Mouse (Mus musculus) hindbrain, embryonic 15.5 days (tissue): ENCODE measurements around the gene Usp53. TPM values are rescaled to one million over a fixed set of nuclear protein-coding genes. Genes with fewer than 3 reads are reported as not detected.

ENCODE experiments used
- ATAC-seq: fragments of 200-750 bp; cut with Nextera tagmentation; 2 replicates; pipeline ENCODE4 v1.8.0; 2017; ENCODE audit warnings: low read depth, moderate number of reproducible peaks, moderate TSS enrichment; ENCODE audit not compliant: low FRiP score
- H3K27ac ChIP-seq: fragments of 300-500 bp; sonication (generic); replicated peaks from 2 replicates; pipeline ENCODE4 v1.5.1; 2015; ENCODE audit warnings: mild to moderate bottlenecking, inconsistent platforms
- H3K27me3 ChIP-seq: fragments of 300-500 bp; sonication (generic); 2 replicates; pipeline ENCODE4 v1.6.1; 2015; ENCODE audit warnings: control low read depth, inconsistent platforms
- H3K36me3 ChIP-seq: fragments of 300-500 bp; sonication (generic); 2 replicates; pipeline ENCODE4 v1.6.1; 2015; ENCODE audit warnings: control low read depth, inconsistent platforms
- H3K4me1 ChIP-seq: fragments of 300-500 bp; sonication (generic); replicated peaks from 2 replicates; pipeline ENCODE4 v1.6.1; 2015; ENCODE audit warnings: control low read depth, inconsistent platforms
- H3K4me2 ChIP-seq: fragments of 300-500 bp; sonication (generic); 2 replicates; pipeline ENCODE4 v1.6.1; 2015; ENCODE audit warnings: moderate library complexity, mild to moderate bottlenecking, inconsistent platforms
- H3K4me3 ChIP-seq: fragments of 300-500 bp; sonication (generic); 2 replicates; pipeline ENCODE4 v1.5.1; 2015; ENCODE audit warnings: mild to moderate bottlenecking, inconsistent platforms
- H3K9ac ChIP-seq: fragments of 300-500 bp; sonication (generic); 2 replicates; pipeline ENCODE4 v1.6.1; 2015; ENCODE audit warnings: inconsistent platforms
- H3K9me3 ChIP-seq: fragments of 300-500 bp; sonication (generic); 2 replicates; pipeline ENCODE4 v1.6.1; 2016; ENCODE audit warnings: control low read depth, inconsistent platforms
- WGBS: fragments of 180-500 bp; shearing (Covaris S2); methylation state at CpG from one replicate; pipeline ENCODE4 v1.1.7; 2015; 5-methylcytosine and 5-hydroxymethylcytosine counted together
- microRNA-seq: library from miRNA; unstranded; fragments of <30 nt; microRNA quantifications from one replicate; pipeline ENCODE4, GENCODE M21; 2016
- polyA plus RNA-seq: library from polyadenylated mRNA; unstranded; fragments of >200 nt; fragmentation: Nextera tagmentation; extraction: Ambion mirVana; gene quantifications from 2 replicates; pipeline ENCODE4 v1.2.1, GENCODE M21; 2015

Usp53 gene
- polyA plus RNA-seq, 1 experiment from 2014 or later, result 8.6 TPM

DNA sequence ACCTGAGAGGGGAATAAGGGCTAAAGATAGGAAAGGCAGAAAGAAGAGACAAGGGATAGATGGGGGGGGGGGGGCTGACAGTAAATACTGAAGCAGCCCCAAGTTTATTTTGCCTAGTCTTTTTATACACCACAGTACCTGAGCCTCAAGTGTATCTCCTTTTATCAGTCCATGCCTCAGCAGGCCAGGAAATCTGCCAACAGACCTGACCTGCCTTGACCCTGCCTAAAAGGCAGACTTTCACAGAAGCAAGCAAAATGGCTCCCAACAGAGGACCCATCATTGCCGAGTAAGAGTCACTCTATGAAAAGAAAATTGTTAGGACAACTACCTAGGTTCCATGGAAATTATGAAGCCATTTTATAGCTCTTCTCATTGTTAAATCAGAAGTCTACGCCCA lies 76.5 kb downstream of the Usp53 start:
- Histone ChIP-seq H3K4me2 (no peak overlapping the region), H3K9ac (no peak overlapping the region), H3K4me3 (no peak overlapping the region), H3K9me3 (no peaks in the 10 kb centered on the region), H3K36me3 (no peaks in the 10 kb centered on the region), H3K4me1 (no peaks in the 10 kb centered on the region), H3K27ac (no peak overlapping the region), H3K27me3 (no peaks in the 10 kb centered on the region)
- ATAC-seq, result no peak
- 85% methylated on average over 2 of the region's 2 CpGs for WGBS

DNA sequence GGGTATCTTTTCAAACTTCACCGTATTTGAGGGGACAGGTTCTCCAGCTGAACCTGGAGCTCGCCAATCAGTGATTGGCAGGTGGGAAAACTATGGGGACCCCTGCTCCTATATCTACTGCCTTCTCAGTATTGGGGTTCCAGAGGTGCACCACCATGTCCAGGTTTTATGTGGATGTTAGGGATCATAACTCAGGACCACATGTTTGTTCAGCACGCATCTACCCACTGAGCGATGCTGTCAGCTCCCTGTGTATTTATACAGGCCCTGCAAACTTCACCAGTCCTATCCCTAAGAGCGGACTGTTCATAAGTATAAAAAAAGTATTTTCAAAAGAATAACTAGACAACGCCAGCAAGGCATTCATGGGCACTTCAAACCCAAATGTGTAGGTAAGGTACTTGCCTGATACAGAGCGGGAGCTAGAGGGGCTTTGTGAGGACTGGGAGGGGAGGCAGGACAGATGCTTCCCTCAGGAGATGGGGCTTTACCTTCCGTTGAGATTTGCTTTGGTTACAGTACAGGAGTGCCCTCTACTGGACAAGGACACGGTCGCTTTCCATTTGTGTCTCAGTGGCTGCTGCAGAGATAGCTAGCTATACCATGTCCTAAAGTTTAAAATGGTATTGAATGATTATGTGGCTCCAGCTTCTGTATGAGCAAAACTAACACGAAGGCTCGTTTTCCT lies 80.4 kb downstream of the Usp53 start:
- no peaks in the 10 kb centered on the region for H3K4me1 ChIP-seq
- H3K4me2 ChIP-seq, result no peak overlapping the region
- H3K9me3 ChIP-seq, result no peaks in the 10 kb centered on the region
- 43% methylated on average over 12 of the region's 12 CpGs for WGBS
- H3K4me3 ChIP-seq, result no peak overlapping the region
- peak; percentile 54; the same call in 1 of the 2 replicates for ATAC-seq
- no peaks in the 10 kb centered on the region for H3K27me3 ChIP-seq
- no peak overlapping the region for H3K27ac ChIP-seq
- H3K9ac ChIP-seq, result no peak overlapping the region
- no peaks in the 10 kb centered on the region for H3K36me3 ChIP-seq

DNA sequence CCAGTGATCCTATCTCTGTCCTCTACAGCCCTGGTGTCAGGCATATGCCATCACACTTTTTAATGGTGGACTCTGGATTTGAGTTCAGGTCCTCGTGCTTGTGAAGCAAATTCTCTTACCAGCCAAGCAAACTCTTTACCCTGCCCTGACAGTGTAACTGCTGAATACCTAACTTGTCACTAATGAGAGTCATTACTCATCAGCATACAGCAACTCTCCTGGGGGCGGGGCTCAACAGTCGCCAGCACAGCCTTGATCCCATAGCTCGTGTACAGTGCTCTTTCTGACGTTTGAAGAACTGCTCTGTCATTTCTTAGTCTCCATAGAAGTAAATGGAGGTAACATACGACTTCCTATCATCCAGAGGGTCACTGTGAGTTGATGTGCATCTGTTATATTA lies 86.1 kb downstream of the Usp53 start:
- H3K27me3 ChIP-seq, result no peaks in the 10 kb centered on the region
- 60% methylated on average over 6 of the region's 6 CpGs for WGBS
- no peak overlapping the region for H3K4me2 ChIP-seq
- no peak overlapping the region for H3K9ac ChIP-seq
- H3K27ac ChIP-seq, result no peak overlapping the region
- H3K9me3 ChIP-seq, result no peaks in the 10 kb centered on the region
- no peaks in the 10 kb centered on the region for H3K36me3 ChIP-seq
- H3K4me1 ChIP-seq, result no peaks in the 10 kb centered on the region
- ATAC-seq, result no peak
- no peak overlapping the region for H3K4me3 ChIP-seq

DNA sequence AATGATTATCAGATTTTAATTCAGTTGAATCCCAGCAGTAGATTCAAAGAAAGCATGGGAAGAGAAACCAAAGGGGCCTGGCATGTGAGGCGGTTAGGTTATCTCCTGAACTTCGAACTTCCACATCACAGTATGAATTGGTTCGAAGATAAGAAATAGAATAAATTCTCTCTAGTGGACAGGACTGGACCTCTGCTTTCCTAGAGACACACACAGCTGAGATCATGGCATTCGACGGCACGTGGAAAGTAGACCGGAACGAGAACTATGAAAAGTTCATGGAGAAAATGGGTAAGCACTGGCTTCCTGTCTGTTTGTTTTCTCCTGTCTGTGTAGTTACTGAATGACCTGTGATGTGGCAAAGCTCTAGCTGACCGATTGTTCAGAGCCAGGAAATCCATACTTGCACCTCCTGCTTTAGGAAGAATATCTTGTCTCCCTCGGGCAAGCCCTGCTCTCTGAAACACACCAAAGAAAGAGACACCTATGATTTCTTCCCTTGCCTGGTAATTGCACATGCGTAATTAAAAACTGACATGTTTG lies 89.0 kb downstream of the Usp53 start:
- Histone ChIP-seq H3K9me3 (no peaks in the 10 kb centered on the region), H3K27ac (no peak overlapping the region), H3K27me3 (no peaks in the 10 kb centered on the region), H3K4me3 (no peak overlapping the region), H3K9ac (no peak overlapping the region), H3K36me3 (no peaks in the 10 kb centered on the region), H3K4me2 (no peak overlapping the region), H3K4me1 (no peaks in the 10 kb centered on the region)
- 90% methylated on average over 11 of the region's 11 CpGs for WGBS
- ATAC-seq, result no peak

DNA sequence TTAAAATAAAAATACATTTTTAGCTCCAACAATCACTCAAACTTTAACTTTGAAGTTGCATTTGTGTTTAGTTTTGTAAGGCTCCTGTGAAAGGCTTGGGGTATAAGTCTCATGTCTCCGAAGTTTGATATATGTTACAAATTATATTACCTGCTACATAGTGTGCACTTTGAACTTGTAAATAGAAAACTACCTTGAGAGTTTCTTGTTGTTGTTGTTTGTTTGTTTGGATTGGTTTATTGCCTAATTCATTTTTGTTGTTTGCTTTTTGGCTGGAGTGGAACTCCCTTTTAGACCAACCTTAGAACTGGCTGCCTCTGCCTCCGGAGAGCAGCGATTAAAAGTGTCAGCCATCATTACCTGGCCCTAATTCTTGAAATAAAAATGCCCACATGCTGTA lies 89.5 kb downstream of the Usp53 start, which contains the start of gene Fabp2:
Fabp2 (plus strand) TSS at position 301 of the 400 bp plus-strand sequence.
- Histone ChIP-seq H3K9ac (no peak within 1 kb of the TSS), H3K27me3 (no peaks in the 10 kb centered on the region), H3K36me3 (no peaks in the 10 kb centered on the region), H3K27ac (no peak within 1 kb of the TSS), H3K9me3 (no peaks in the 10 kb centered on the region), H3K4me3 (no peak within 1 kb of the TSS), H3K4me2 (no peak within 1 kb of the TSS), H3K4me1 (no peaks in the 10 kb centered on the region)
- WGBS, result 94% methylated on average over 3 of the region's 3 CpGs
- ATAC-seq, result no peak

DNA sequence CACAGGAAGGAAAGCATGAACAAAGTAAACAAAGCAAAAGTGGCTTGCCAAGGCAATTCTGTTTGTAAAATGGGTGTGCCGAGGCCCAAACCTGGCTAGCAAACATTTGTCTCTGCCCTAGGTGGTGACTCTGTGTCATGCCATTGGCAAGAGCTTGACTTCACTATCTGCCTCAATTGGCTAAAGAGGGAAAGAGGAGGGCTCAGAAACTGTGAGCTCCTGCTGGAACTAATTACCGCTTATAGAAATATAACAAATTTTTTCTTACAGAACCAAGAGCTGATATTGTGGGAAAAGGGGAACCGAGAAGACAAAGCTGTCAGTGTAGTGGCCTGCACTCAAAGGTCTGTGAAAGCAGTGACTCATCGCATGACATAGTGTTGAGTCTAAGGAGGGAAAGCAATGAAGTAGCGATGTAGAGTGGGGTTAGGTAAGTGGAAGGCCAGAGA lies 95.9 kb downstream of the Usp53 start:
- Histone ChIP-seq H3K4me3 (no peak overlapping the region), H3K4me1 (no peaks in the 10 kb centered on the region), H3K4me2 (no peak overlapping the region), H3K9me3 (no peaks in the 10 kb centered on the region), H3K9ac (no peak overlapping the region), H3K27me3 (no peaks in the 10 kb centered on the region), H3K36me3 (no peaks in the 10 kb centered on the region), H3K27ac (no peak overlapping the region)
- WGBS, result 90% methylated on average over 5 of the region's 5 CpGs
- no peak for ATAC-seq

DNA sequence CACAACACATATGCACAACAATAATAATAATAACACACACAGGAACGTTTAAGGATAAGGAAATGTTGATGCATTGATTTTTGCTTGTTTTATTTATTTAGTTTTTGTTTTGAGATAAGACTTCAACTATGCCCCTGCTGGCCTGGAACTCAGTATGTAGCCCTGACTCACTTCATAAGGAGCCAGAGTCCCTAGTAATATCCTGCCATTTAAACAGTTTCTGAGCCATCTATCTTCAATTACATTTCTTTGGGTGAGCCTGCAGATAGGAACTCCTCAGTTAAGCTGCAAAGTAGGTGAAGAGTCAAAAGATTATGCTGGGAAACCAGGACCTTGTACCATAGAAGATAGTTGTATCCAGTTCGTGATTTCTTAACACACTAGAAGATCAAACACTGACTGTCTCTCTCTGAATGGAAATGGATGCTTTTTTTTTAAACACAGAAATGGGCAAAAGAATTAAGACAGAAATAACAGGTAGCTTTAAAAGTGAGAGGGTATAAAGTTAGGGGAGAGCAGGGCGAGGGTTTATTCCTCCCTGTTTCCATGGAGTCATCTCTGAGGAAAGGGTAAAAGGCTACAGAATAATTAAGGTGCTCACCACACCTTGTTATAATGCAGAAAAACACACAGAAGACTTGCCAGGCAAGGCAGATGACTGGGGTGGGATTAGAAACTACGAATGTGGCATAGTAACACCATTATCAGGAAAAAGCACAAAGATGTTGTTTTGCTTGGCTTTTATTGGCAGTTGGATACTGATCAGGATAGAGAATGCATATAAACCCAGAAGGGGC lies 96.6 kb downstream of the Usp53 start:
- Histone ChIP-seq H3K9ac (no peak overlapping the region), H3K27ac (no peak overlapping the region), H3K27me3 (no peaks in the 10 kb centered on the region), H3K36me3 (no peaks in the 10 kb centered on the region), H3K4me2 (no peak overlapping the region), H3K9me3 (no peaks in the 10 kb centered on the region), H3K4me3 (no peak overlapping the region), H3K4me1 (no peaks in the 10 kb centered on the region)
- no peak for ATAC-seq
- WGBS, result 77% methylated on average over 4 of the region's 4 CpGs

Small RNA genes within 50 kb of the gene (microRNA-seq; reads per million reads assigned to microRNA genes)
- gene Gm22066, result not detected

Other genes starting within 250 kb of the Usp53 start
- 0.72 TPM in 1 of 2 replicates, not detected in the other for gene Fabp2, start 89.4 kb downstream of the Usp53 start, polyA plus RNA-seq
- gene Gm10959, start 65.2 kb downstream of the Usp53 start, polyA plus RNA-seq, result not detected in 2 replicates
- 85.4 and 89.1 TPM in 2 replicates for gene 1810037I17Rik, start 60.3 kb downstream of the Usp53 start, polyA plus RNA-seq
- gene Myoz2, start 50.5 kb upstream of the Usp53 start, polyA plus RNA-seq, result 0.13 and 0.50 TPM in 2 replicates